Mouse (Mus musculus) hindbrain, embryonic 11.5 days (tissue): Measurements from ENCODE around the gene Gm6588. TPM values are rescaled to one million over a fixed set of nuclear protein-coding genes. Genes with fewer than 3 reads are reported as not detected.
"Not testable (repeated sequence)": the region's sequence is repeated elsewhere in the genome, so short reads cannot be mapped to it uniquely, and the experiment has no call there.

Experiments used
- ATAC-seq: fragments of 200-750 bp; cut with Nextera tagmentation; 2 replicates; pipeline ENCODE4 v1.8.0; 2017; ENCODE audit warnings: mild to moderate bottlenecking, moderate TSS enrichment, moderate library complexity; ENCODE audit not compliant: low FRiP score
- DNase-seq: peaks from one replicate; pipeline ENCODE4 v3.0.0-alpha.2; 2015; ENCODE audit warnings: low spot score
- H3K27ac ChIP-seq: fragments of 300-500 bp; sonication (generic); 2 replicates; pipeline ENCODE4 v1.5.1; 2014; ENCODE audit warnings: mild to moderate bottlenecking, low read depth, low read length
- H3K27me3 ChIP-seq: fragments of 300-500 bp; sonication (generic); 2 replicates; pipeline ENCODE4 v1.6.1; 2014; ENCODE audit warnings: mild to moderate bottlenecking, low read length, moderate library complexity, mixed read lengths; ENCODE audit not compliant: control insufficient read depth, insufficient read depth
- H3K36me3 ChIP-seq: fragments of 300-500 bp; sonication (generic); 2 replicates; pipeline ENCODE4 v1.6.1; 2014; ENCODE audit warnings: mild to moderate bottlenecking, low read length, moderate library complexity, mixed read lengths; ENCODE audit not compliant: control insufficient read depth, insufficient read depth
- H3K4me1 ChIP-seq: fragments of 300-500 bp; sonication (generic); replicated peaks from 2 replicates; pipeline ENCODE4 v1.6.1; 2014; ENCODE audit warnings: low read length, mixed read lengths; ENCODE audit not compliant: control insufficient read depth, insufficient read depth
- H3K4me2 ChIP-seq: fragments of 300-500 bp; sonication (generic); replicated peaks from 2 replicates; pipeline ENCODE4 v1.6.1; 2014; ENCODE audit warnings: mild to moderate bottlenecking, low read depth, low read length
- H3K4me3 ChIP-seq: fragments of 300-500 bp; sonication (generic); 2 replicates; pipeline ENCODE4 v1.5.1; 2014; ENCODE audit warnings: low read depth, low read length
- H3K9ac ChIP-seq: fragments of 300-500 bp; sonication (generic); 2 replicates; pipeline ENCODE4 v1.6.1; 2014; ENCODE audit warnings: low read depth, low read length
- H3K9me3 ChIP-seq: fragments of 300-500 bp; sonication (generic); 2 replicates; pipeline ENCODE4 v1.6.1; 2016; ENCODE audit warnings: low read length; ENCODE audit not compliant: control insufficient read depth
- WGBS: fragments of 180-500 bp; shearing (Covaris S2); extraction: QIAGEN DNeasy Blood & Tissue Kit; methylation state at CpG from one replicate; pipeline ENCODE4 v1.1.7; 2014; 5-methylcytosine and 5-hydroxymethylcytosine counted together
- polyA plus RNA-seq: library from polyadenylated mRNA; unstranded; fragments of >200 nt; fragmentation: Nextera tagmentation; extraction: Ambion mirVana; gene quantifications from 2 replicates; pipeline ENCODE4 v1.2.1, GENCODE M21; 2014

The Gm6588 gene
- polyA plus RNA-seq: 0.14 and 0.28 TPM in 2 replicates

DNA sequence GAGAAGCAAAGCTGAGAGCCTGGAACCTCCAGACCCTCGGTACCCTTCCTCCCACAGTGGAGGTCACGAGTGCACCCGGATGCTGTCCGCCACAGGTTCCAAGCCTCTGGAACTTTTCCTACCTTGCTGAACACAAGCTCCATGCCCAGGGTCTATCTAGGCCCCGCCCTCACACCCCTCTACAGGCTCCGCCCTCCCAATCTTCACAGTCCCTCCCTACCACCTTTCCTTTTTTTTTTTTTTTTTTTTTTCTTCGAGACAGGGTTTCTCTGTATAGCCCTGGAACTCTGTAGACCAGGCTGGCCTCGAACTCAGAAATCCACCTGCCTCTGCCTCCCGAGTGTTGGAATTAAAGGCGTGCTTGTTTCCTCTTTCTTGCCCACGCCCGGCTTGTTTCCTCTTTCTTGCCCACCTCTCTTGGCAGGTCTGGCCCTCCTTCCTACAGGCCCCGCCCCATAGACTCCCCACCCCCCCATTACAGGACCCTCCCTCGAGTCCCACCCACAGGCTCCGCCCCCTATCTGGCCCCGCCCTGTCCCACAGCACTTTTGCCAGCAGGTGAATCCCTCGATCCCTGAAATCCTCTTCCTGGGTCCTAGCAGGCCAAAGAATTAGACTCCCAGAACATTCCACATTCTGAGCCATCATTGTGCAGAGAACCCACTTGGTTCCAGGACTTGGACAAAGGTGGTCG lies at the start of gene Gm6588:
Gm6588 (plus strand) TSS at position 680 of the 694 bp plus-strand sequence.
- H3K27ac ChIP-seq: no peak within 1 kb of the TSS
- no peaks in the 10 kb centered on the region for H3K9me3 ChIP-seq
- no peak within 1 kb of the TSS for H3K4me3 ChIP-seq
- no peaks in the 10 kb centered on the region for H3K27me3 ChIP-seq
- H3K36me3 ChIP-seq: no peaks in the 10 kb centered on the region
- ATAC-seq (no peak), DNase-seq (no peak)
- no peaks in the 10 kb centered on the region for H3K4me1 ChIP-seq
- H3K4me2 ChIP-seq: no peak within 1 kb of the TSS
- 64% methylated on average over 17 of the region's 18 CpGs for WGBS
- H3K9ac ChIP-seq: no peak within 1 kb of the TSS

DNA sequence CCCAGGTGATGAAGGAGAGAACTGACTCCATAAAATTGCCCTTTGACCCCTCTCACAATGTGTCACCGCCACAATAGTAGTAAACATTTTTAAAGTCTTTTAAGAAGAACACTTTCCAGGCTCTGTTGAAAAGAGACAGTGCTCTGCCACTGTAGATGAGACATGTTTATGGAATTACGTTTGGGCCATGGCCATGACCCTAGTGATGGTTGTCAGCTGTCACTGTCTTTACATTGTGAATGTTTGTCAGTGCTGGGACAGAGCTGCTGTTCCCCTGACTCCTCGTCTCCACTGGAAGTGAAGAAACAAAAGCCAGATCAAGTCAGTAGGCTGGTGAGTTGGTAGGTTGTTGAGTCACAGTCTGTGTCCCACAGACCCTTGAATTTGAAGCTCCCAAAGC lies 46.8 kb upstream of the Gm6588 start:
- no peaks in the 10 kb centered on the region for H3K36me3 ChIP-seq
- DNase-seq (no peak), ATAC-seq (no peak)
- H3K4me3 ChIP-seq: no peak overlapping the region
- H3K4me2 ChIP-seq: no peak overlapping the region
- H3K4me1 ChIP-seq: no peaks in the 10 kb centered on the region
- H3K27me3 ChIP-seq: no peaks in the 10 kb centered on the region
- 67% methylated on average over 3 of the region's 3 CpGs for WGBS
- H3K9me3 ChIP-seq: no peaks in the 10 kb centered on the region
- no peak overlapping the region for H3K9ac ChIP-seq
- no peak overlapping the region for H3K27ac ChIP-seq

- ATAC-seq (no peak), DNase-seq (no peak)
- WGBS: 82% methylated on average over 3 of the region's 3 CpGs
- no peak overlapping the region for H3K4me2 ChIP-seq
- H3K9ac ChIP-seq: no peak overlapping the region
- no peak overlapping the region for H3K4me3 ChIP-seq
- no peaks in the 10 kb centered on the region for H3K36me3 ChIP-seq
- no peaks in the 10 kb centered on the region for H3K4me1 ChIP-seq
- no peaks in the 10 kb centered on the region for H3K9me3 ChIP-seq
- no peak overlapping the region for H3K27ac ChIP-seq
- H3K27me3 ChIP-seq: no peaks in the 10 kb centered on the region
Measured at GRCm38 (mm10) chr5:112406017-112406416, 43.2 kb upstream of the Gm6588 start.

DNA sequence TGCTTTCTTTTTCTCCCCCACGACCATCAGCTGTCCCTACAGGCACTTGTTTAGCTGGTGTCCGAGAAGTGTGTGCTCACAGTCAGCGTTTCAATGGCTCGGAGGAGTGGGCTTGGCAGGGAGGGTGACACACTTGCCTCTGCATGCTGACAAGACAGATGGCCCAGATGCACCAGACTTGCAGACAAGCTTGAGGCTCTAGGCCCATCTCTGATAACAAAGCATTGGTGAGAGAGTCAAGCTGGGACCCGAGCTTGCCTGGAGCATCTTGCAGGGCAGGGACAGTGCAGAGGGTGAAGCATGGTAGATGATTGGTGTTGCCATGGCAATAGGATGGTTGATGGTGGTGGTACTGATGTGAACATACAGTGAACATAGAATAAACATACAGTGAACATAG lies 40.0 kb upstream of the Gm6588 start:
- Histone ChIP-seq H3K4me3 (no peak overlapping the region), H3K27ac (no peak overlapping the region), H3K4me1 (peaks cover 2% of the 10 kb centered on the region; the same call in 1 of the 2 replicates), H3K36me3 (no peaks in the 10 kb centered on the region), H3K27me3 (no peaks in the 10 kb centered on the region), H3K9me3 (no peaks in the 10 kb centered on the region), H3K9ac (no peak overlapping the region), H3K4me2 (no peak overlapping the region)
- DNase-seq (no peak), ATAC-seq (no peak)
- 58% methylated on average over 5 of the region's 5 CpGs for WGBS

GRCm38 (mm10) chr5:112411072-112411471 lies 38.2 kb upstream of the Gm6588 start:
- H3K4me3 ChIP-seq: no peak overlapping the region
- H3K36me3 ChIP-seq: no peaks in the 10 kb centered on the region
- no peak for DNase-seq
- ATAC-seq: peak; percentile 35; the same call in 1 of the 2 replicates
- no peak overlapping the region for H3K4me2 ChIP-seq
- H3K27ac ChIP-seq: peak overlapping the region; percentile 43; the same call in 1 of the 2 replicates
- 40% methylated on average over 11 of the region's 11 CpGs for WGBS
- H3K4me1 ChIP-seq: peaks cover 2% of the 10 kb centered on the region; the same call in 1 of the 2 replicates
- H3K9ac ChIP-seq: no peak overlapping the region
- no peaks in the 10 kb centered on the region for H3K9me3 ChIP-seq
- no peaks in the 10 kb centered on the region for H3K27me3 ChIP-seq

GRCm38 (mm10) chr5:112411514-112412335 lies 37.5 kb upstream of the Gm6588 start:
- Histone ChIP-seq H3K9me3 (no peaks in the 10 kb centered on the region), H3K4me3 (no peak overlapping the region), H3K27me3 (no peaks in the 10 kb centered on the region), H3K4me1 (peaks cover 2% of the 10 kb centered on the region; the same call in 1 of the 2 replicates), H3K4me2 (0 out of 2 replicates have a peak overlapping the region, but pooled peaks have one; percentile 3), H3K36me3 (no peaks in the 10 kb centered on the region), H3K9ac (no peak overlapping the region), H3K27ac (0 out of 2 replicates have a peak overlapping the region, but pooled peaks have one; percentile 43)
- ATAC-seq (peak; percentile 78), DNase-seq (peak; percentile 66)
- 16% methylated on average over 19 of the region's 19 CpGs for WGBS

GRCm38 (mm10) chr5:112412781-112413180 lies 36.4 kb upstream of the Gm6588 start:
- H3K9ac ChIP-seq, H3K36me3 ChIP-seq, H3K27ac ChIP-seq, H3K4me2 ChIP-seq, DNase-seq, H3K9me3 ChIP-seq, H3K4me1 ChIP-seq, H3K27me3 ChIP-seq, H3K4me3 ChIP-seq, ATAC-seq: not testable (repeated sequence)
- WGBS: 82% methylated on average over 4 of the region's 4 CpGs

GRCm38 (mm10) chr5:112416673-112417072 lies 32.6 kb upstream of the Gm6588 start:
- H3K27ac ChIP-seq: peak overlapping the region; percentile 63; the same call in 1 of the 2 replicates
- peak; percentile 60 for ATAC-seq

More at GRCm38 (mm10) chr5:112416673-112417072, 32.6 kb upstream of the Gm6588 start:
- peak; percentile 61 for DNase-seq
- no peak overlapping the region for H3K4me2 ChIP-seq
- H3K36me3 ChIP-seq: no peaks in the 10 kb centered on the region
- WGBS: 42% methylated on average over 5 of the region's 5 CpGs
- no peak overlapping the region for H3K9ac ChIP-seq
- H3K4me3 ChIP-seq: no peak overlapping the region
- no peaks in the 10 kb centered on the region for H3K27me3 ChIP-seq
- peaks cover 2% of the 10 kb centered on the region; the same call in 1 of the 2 replicates for H3K4me1 ChIP-seq
- no peaks in the 10 kb centered on the region for H3K9me3 ChIP-seq
